Mouse (Mus musculus) layer of hippocampus, postnatal 36 days (tissue): ENCODE data around the gene Grn. TPM values are rescaled to one million over a fixed set of nuclear protein-coding genes. Genes with fewer than 3 reads are reported as not detected.

Experiments used
- DNase-seq, 2 experiments: peaks; one replicate each; pipeline ENCODE4 v3.0.0; 2022
- microRNA-seq, 2 experiments: library from miRNA; unstranded; fragments of <30 nt; microRNA quantifications; one replicate each; pipeline ENCODE4 v1.2.0; 2021
- total RNA-seq, 2 experiments: library from RNA; stranded (reverse); gene quantifications; 2 replicates each; pipeline ENCODE4 v1.2.3; 2021

Gene Grn
- total RNA-seq, 2 experiments from 2014 or later = 60.3 to 68.3 TPM

DNA sequence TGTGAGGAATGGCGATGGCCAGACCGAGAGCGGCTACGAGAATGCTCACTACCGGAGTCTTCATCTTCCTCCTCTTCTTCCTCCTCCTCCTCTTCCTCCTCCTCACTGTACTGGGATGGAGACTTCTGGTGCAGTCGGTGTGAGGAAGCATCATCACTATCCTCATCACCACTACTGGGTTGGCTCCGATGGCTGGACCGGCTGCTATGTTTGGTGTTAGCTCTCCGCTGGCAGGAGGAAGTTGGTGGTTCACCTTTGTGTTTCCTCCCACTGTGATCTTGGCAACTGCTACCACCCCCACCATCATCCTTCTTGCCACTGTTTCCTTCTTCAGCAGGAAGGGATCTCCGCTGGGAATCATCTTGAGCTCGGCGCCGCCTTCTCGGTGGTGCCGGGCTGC, 50.0 kb downstream of the Grn start:
- no peak for DNase-seq

DNA sequence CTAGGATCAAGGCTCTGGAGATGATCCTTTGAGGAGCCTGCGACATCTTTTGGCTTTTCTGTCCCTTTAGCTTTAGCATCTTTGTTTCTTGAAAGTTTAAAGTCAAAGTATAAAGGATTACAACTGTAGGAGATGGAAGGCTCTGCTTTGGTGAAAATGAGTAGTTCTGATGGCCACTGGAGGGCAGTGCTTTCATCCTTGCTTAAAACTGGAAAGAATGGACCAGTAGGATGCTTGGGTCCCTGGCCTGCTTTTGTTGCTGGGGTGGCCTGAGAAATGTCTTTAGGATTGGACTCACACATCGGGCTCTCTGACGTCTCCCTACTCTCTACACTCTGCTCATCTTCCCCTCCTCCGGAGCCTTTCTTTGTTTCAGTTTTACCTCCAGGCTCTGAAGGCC, 50.8 kb downstream of the Grn start:
- DNase-seq = no peak

DNA sequence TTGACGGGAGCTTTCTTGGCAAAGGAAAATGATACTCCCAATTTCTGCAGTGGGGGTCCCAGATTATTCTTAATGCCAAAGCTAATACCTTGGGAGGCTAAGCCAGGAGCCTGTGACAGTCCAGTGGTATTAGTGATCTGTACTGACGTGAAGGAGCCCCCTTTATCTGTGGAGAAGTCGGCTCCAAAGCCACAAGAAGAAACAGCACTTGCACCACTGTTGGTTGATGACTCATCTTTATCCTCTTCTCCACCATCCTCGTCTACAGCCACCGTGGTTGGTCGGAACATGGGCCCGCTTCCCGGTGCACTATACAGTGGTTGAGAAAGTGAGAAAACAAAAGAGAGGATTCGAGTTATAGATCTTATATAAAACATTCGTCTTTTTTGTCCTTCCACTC, 51.7 kb downstream of the Grn start:
- no peak for DNase-seq

Small RNAs within 50 kb of the gene (microRNA-seq; reads per million reads assigned to microRNA genes)
- gene Mir6930 = 0.60 to 0.85 reads per million in 2 experiments

Other genes starting within 250 kb of the Grn start
- 10 to 100 TPM; 59.4 to 60.8 TPM for gene Lsm12, start 245.0 kb upstream of the Grn start, total RNA-seq
- 10 to 100 TPM; 52.0 to 58.5 TPM for gene G6pc3, start 240.7 kb upstream of the Grn start, total RNA-seq
- gene Hdac5, start 200.1 kb upstream of the Grn start, total RNA-seq = 100 to 1,000 TPM; 227 to 234 TPM
- gene BC030867, start 181.4 kb upstream of the Grn start, total RNA-seq = 1 to 10 TPM in 1 of 2 experiments, under 1 TPM in 1; 0.58 to 1.5 TPM
- gene Asb16, start 161.6 kb upstream of the Grn start, total RNA-seq = 1 to 10 TPM; 1.0 to 1.2 TPM
- gene Tmub2, start 145.4 kb upstream of the Grn start, total RNA-seq = 10 to 100 TPM; 64.2 to 64.8 TPM
- 100 to 1,000 TPM; 172 to 173 TPM for gene Atxn7l3, start 133.7 kb upstream of the Grn start, total RNA-seq
- gene Ubtf, start 110.6 kb upstream of the Grn start, total RNA-seq = 100 to 1,000 TPM; 127 to 128 TPM
- under 1 TPM; 0.10 to 0.15 TPM for gene Slc4a1, start 64.1 kb upstream of the Grn start, total RNA-seq
- 100 to 1,000 TPM; 455 to 507 TPM for gene Rundc3a, start 36.9 kb upstream of the Grn start, total RNA-seq
- gene Slc25a39, start 22.4 kb upstream of the Grn start, total RNA-seq = 10 to 100 TPM; 61.9 to 64.0 TPM
- 100 to 1,000 TPM in 1 of 2 experiments, 10 to 100 TPM in 1; 97.3 to 111 TPM for gene Fam171a2, start 17.4 kb downstream of the Grn start, total RNA-seq
- 1 to 10 TPM; 1.3 to 3.8 TPM for gene Itga2b, start 39.8 kb downstream of the Grn start, total RNA-seq
- 10 to 100 TPM; 44.1 to 58.6 TPM for gene Gpatch8, start 126.1 kb downstream of the Grn start, total RNA-seq
- 1 to 10 TPM in 1 of 2 experiments, under 1 TPM in 1; 0.90 to 3.2 TPM for gene Gm11627, start 149.1 kb downstream of the Grn start, total RNA-seq
- gene Fzd2, start 174.1 kb downstream of the Grn start, total RNA-seq = 1 to 10 TPM; 6.3 to 8.9 TPM
- not detected for gene Meioc, start 233.4 kb downstream of the Grn start, total RNA-seq